Mouse (Mus musculus) MEL-GATA-1-ER (cell line): Measurements from ENCODE around the gene Asic2.
A peak's percentile ranks its signal among the peaks of the same experiment; 100 is the strongest.

Source experiments
- DNase-seq: peaks from one replicate; pipeline ENCODE4 v3.0.0-alpha.2; 2012; ENCODE audit warnings: low read depth; ENCODE audit errors: extremely low read depth

Gene Asic2

GRCm38 (mm10) chr11:80872509-80873474 lies 1095.5 kb downstream of the Asic2 start:
- DNase-seq = peak; percentile 78

DNA sequence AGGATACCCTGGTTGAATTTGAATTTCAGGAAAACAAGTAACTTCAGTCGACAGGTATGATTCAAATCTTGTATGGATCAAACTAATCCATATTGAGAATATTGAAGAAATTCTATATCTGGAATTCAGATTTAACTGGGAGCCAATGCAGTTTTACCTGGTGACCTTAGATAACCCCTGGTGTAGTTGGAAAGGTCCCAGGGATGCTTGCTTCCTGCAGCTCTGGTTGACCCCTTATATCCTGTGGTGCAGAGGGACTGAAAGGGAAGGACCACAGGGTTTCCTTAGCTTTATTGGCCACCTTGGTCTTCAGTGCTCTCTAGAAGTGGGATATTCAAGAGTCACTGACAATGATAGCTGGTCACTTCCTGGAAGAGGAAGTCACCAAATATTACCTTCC lies 1100.2 kb downstream of the Asic2 start:
- no peak for DNase-seq

- DNase-seq = no peak
Measured at GRCm38 (mm10) chr11:80862941-80863340, 1105.3 kb downstream of the Asic2 start.

- DNase-seq = no peak
Measured at GRCm38 (mm10) chr11:80858065-80858464, 1110.2 kb downstream of the Asic2 start, which contains the start of gene Spaca3. TSS of gene Spaca3 (plus strand) at chr11:80858365.

GRCm38 (mm10) chr11:80856827-80857226 lies 1111.4 kb downstream of the Asic2 start:
- no peak for DNase-seq

GRCm38 (mm10) chr11:80854908-80855307 lies 1113.3 kb downstream of the Asic2 start:
- DNase-seq = peak; percentile 40

DNA sequence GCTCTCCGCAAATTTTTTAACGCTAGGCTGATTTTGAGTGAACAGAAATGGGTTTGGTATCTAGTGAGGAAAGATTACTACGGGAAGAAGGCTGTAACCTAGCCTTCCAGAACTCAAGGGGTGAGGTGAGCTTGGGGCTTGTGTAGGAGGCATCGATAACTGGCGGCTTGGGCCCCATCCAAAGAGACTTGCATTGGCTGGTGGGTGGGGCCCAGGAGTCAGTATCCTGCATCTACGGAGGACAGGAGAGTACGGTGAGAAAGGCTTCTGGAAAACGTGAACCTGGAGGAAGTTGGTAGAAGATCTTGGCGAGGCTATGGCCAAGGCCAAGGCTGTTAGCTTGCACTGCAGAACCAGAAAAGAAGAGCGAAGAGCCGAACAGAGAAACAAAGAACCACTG lies 1113.8 kb downstream of the Asic2 start:
- DNase-seq = no peak

GRCm38 (mm10) chr11:80853014-80853413 lies 1115.2 kb downstream of the Asic2 start:
- DNase-seq = no peak

DNA sequence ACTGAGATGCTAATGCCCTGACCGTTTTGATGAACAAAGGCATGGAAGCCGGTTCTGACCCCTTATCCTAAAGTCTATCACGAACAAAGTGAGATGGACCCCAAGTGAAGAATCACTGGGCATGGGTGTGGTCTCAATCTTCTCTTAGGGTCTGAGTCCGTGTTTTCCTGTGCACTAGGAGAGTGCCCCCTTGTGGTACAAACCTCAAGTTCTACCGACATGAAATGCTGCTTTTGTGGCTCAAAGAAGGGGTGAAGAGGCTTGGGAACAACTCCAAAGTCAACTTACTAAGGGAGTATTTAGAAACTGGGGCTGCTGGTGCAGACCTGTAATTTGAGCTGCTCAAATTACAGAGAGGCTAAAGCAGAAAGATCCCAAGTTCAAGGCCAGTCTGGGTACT lies 1116.4 kb downstream of the Asic2 start:
- DNase-seq = no peak

- DNase-seq = no peak
Measured at GRCm38 (mm10) chr11:80848131-80848530, 1120.1 kb downstream of the Asic2 start.

DNA sequence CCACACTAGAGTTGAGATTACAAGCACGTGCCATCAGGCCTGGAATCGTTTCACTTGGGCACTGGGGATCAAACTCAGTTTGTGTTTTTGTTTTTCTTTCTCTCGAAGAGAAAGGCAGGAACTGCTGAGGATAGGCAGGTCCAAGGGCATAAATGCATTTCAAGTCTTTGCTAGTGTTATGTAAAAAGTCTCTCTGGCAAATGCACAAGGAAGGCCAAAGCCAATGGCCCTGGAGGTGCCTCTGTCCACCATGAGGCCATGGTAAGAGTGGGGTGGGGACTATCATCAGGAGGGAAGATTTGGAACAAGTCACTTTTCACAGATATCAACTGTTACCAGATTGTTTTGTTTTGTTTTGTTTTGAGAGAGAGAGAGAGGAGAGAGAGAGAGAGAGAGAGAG lies 1122.1 kb downstream of the Asic2 start:
- no peak for DNase-seq

DNA sequence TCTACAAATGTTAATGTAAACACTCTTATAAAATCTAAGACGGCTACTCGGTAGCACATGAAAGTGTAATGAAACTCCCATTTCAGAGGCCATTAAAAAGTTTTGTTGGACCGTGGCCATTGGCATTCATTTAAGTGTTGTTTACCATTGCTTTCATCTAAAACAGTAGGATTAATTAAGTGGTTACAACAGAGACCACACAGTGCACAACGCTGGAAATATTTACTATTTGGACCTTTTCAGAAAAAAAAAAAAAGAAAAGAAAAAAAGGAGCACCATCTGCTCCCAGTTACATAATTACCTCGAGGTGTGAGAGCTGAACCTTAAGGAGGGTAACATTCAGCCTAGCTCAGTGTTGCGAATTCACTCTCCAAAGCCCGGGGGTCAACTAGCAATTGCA lies 1122.8 kb downstream of the Asic2 start:
- DNase-seq = no peak

GRCm38 (mm10) chr11:80843435-80843834 lies 1124.8 kb downstream of the Asic2 start:
- no peak for DNase-seq

GRCm38 (mm10) chr11:80838724-80839123 lies 1129.5 kb downstream of the Asic2 start:
- no peak for DNase-seq

- no peak for DNase-seq
Measured at GRCm38 (mm10) chr11:80835841-80836240, 1132.4 kb downstream of the Asic2 start.

DNA sequence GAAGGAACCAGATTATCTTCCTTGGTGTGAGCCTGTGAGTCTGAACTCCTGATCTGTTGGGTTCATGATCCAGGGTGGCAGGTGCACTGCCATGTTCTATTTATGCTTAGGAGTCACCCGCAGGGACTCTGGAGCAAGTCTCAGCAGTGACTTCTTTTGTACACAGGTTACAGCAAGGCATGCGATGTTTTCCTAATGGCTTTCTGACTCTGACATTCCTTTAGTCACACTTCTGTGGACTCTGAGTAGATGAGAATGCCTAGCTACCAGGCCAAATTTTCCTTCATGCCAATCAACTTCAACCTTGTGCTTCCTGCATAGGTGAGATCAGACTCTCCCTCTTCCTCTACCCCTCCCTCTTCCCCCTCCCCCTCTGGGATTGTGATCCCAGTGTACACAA lies 1132.9 kb downstream of the Asic2 start:
- DNase-seq = no peak
